Mouse (Mus musculus) naive thymus-derived CD4-positive, alpha-beta T cell, adult 2 months (primary cell): ENCODE measurements around the gene Chst14.

Experiments
- DNase-seq: peaks from one replicate; pipeline ENCODE4 v3.0.0-alpha.2; 2011; ENCODE audit warnings: low read depth

Gene Chst14

GRCm38 (mm10) chr2:118905433-118906117, 20.7 kb upstream of the Chst14 start:
- peak; percentile 26 for DNase-seq

- DNase-seq = peak; percentile 15
Observed at GRCm38 (mm10) chr2:118906118-118906492, 20.2 kb upstream of the Chst14 start.

GRCm38 (mm10) chr2:118907781-118908180, 18.5 kb upstream of the Chst14 start:
- DNase-seq = no peak

- no peak for DNase-seq
Observed at GRCm38 (mm10) chr2:118909151-118909550, 17.1 kb upstream of the Chst14 start.

- peak; percentile 18 for DNase-seq
Observed at GRCm38 (mm10) chr2:118910605-118911278, 15.6 kb upstream of the Chst14 start.

- DNase-seq = no peak
Observed at GRCm38 (mm10) chr2:118912706-118913105, 13.6 kb upstream of the Chst14 start.

- DNase-seq = no peak
Observed at GRCm38 (mm10) chr2:118913551-118914276, 12.6 kb upstream of the Chst14 start.

GRCm38 (mm10) chr2:118914685-118915084, 11.6 kb upstream of the Chst14 start:
- no peak for DNase-seq

- DNase-seq = no peak
Observed at GRCm38 (mm10) chr2:118916436-118916835, 9.9 kb upstream of the Chst14 start.

- no peak for DNase-seq
Observed at GRCm38 (mm10) chr2:118918543-118918942, 7.8 kb upstream of the Chst14 start.

GRCm38 (mm10) chr2:118920428-118920827, 5.9 kb upstream of the Chst14 start:
- no peak for DNase-seq

GRCm38 (mm10) chr2:118925952-118926351, 344 bp upstream of the Chst14 start:
- peak; percentile 13 for DNase-seq

GRCm38 (mm10) chr2:118926998-118927739, 873 bp downstream of the Chst14 start:
- no peak for DNase-seq

- no peak for DNase-seq
Observed at GRCm38 (mm10) chr2:118941341-118941740, 15.0 kb downstream of the Chst14 start.

- DNase-seq = no peak
Observed at GRCm38 (mm10) chr2:118943232-118943631, 16.9 kb downstream of the Chst14 start.

GRCm38 (mm10) chr2:118948818-118949217, 22.5 kb downstream of the Chst14 start:
- DNase-seq = no peak

- no peak for DNase-seq
Observed at GRCm38 (mm10) chr2:118949699-118950098, 23.4 kb downstream of the Chst14 start.

GRCm38 (mm10) chr2:118956497-118956896, 30.2 kb downstream of the Chst14 start:
- DNase-seq = no peak

- no peak for DNase-seq
Observed at GRCm38 (mm10) chr2:118959644-118960043, 33.3 kb downstream of the Chst14 start.

- DNase-seq = no peak
Observed at GRCm38 (mm10) chr2:118960413-118960812, 34.1 kb downstream of the Chst14 start.

- no peak for DNase-seq
Observed at GRCm38 (mm10) chr2:118961546-118961945, 35.2 kb downstream of the Chst14 start.

GRCm38 (mm10) chr2:118963007-118963675, 36.8 kb downstream of the Chst14 start:
- no peak for DNase-seq
